Mouse (Mus musculus) urinary bladder, postnatal 25 days (tissue): ENCODE measurements at regions not wholly inside any gene's neighbourhood (a gene's known extent, or its start where the extent isn't known, plus 50 kb on each side); places are given as distances from the start of the nearest gene placed in this dataset.
"Not testable (repeated sequence)": the region's sequence is repeated elsewhere in the genome, so short reads cannot be mapped to it uniquely, and the experiment has no call there.

Experiments used
- DNase-seq: peaks from one replicate; pipeline ENCODE4 v3.0.0; 2022; ENCODE audit warnings: low spot score

DNA sequence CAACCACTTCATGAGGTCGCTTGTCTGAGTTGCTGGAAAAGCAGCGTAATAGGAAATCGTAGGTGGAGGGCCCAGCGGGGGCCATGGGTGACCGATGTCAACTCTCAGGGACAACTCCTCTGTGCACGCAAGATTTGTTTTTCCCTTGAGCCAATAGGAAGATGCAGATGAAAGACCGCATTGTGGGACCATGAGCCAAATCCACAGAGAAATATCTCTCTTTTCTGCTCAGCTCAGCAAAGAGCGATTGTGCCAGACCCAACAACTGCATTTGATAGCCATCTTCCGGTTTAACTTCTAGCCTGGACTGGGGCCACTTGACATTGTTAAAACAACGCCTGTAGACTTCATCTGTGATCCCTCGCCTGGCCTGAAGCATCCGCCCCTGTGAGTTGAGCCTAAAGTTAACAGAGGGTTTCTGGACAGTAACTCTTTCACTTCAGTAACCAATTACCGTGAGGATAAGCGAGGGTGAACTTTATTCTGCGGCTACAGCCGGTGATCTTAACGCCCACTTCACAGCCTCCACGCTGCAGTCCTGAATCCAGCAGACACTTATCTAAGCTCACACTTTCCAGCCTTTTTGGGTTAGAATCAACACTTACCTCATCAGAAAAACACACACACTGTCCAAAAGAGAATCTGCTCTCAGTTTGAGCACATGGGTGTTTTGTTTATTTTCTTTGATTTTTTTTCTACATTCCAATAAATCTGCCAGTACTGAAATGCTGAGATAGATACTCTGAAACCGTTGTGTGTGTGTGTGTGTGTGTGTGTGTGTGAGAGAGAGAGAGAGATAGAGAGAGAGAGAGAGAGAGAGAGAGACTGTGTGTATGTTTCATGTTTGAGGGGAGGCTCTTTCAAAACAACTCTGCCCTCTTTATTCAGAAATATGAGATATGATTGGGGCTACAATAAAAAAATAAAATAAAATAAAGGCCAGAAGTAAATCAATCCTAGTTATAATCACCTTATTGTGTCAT lies 111.9 kb downstream of the Tomm20 start:
- DNase-seq, result no peak

DNA sequence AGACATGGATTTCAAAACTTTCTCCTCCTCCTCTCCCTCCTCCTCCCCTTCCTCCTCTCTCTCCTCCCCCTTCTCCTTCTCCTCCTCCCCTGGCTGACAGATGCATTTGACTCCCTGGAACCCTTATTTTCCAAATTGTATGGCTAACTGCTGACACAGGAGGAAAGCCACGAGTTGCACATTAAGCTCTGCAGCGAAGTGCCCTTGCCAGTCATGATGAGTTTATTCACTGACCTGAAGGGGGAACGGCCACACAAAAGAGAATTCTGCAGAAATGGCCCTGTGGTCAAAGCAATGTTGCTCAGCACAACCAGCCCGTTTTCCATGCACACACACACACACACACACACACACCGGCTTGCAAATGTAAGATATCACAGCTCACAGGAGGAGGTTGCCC lies 112.6 kb downstream of the Tomm20 start:
- DNase-seq, result no peak

DNA sequence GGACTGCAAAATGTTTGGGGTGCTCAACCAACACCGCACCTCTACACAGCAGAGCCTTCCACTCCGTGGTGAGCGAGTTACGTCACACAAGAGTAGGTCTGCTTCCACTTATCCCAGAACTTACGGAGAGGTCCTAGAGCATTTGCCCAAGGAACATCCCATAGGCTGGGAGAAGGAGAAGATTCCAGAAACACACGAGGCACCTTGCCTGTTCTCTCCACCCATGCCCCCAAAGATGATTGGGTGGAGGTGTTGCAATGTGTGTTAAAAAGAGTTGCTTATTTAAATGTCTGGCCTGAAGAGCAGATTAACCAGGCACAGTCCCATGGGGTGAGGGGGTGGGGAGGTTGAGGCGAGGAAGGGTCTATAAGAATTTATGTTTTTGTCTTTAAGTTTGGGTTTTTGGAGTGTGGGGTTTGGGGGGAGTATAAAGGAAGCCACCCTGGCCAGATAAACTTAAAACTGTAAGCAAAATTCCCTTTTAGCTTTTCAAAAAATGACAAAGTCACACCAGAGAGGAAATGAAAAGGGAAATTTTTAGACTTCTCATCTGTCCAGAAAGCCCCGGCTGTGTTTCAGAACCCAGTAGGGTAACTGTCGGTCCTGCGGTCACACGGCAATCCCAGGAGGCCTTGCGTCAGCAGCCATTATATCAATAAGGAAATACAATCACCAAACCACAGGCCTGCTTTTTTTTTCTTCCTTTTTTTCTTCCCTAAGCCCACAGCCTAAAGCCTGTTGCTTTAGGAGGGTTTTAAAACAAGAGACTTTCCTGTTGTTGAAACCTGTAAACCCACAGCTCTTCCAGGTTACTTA lies 113.3 kb downstream of the Tomm20 start:
- no peak for DNase-seq

DNA sequence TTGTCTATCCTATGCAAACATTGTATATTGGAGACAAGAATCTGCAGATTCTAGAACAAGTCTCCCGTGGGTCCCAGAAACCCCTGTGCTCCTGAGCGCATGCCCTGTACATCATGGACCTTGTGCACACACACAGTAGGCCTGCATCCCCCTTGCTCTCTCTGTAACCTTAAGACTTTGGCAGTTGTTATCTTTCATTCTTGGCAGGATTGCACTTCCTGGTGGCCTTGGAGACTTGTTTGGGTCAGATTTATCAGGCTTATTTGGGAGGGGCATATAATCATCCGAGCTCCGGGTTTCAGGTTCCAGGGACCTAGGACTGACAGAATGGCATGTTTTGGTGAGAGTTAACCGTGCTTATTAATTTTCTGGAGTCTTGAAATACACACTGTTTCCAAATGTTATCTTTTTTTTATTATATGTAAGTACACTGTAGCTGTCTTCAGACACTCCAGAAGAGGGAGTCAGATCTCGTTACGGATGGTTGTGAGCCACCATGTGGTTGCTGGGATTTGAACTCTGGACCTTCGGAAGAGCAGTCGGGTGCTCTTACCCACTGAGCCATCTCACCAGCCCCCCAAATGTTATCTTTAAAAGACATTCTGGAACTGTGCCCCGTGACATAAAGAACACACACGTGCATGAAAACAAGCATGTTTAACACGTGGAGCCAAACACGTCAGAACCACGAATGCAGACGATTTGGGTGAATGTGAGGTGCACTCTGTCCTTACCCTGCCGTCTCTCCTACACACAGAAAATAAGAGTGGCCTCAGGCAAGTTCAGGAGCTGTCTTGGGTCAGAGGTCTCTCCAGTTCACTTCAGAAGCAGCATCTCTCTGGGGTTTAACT lies 114.1 kb downstream of the Tomm20 start:
- no peak for DNase-seq

DNA sequence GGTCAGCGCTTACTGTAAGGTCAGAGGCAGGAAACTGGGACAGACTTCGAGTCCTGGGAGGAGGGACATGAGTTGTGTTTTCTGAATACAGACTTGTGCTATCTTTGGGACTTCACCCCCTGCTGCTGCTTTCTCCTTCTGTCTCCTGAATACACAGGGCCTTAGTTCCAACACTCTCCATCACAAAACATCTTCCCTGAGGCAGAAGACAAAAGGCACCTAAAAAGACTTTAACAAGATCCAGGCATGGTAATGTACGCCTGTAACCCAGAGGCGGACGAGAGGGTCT lies 115.5 kb downstream of the Tomm20 start:
- DNase-seq, result no peak

DNA sequence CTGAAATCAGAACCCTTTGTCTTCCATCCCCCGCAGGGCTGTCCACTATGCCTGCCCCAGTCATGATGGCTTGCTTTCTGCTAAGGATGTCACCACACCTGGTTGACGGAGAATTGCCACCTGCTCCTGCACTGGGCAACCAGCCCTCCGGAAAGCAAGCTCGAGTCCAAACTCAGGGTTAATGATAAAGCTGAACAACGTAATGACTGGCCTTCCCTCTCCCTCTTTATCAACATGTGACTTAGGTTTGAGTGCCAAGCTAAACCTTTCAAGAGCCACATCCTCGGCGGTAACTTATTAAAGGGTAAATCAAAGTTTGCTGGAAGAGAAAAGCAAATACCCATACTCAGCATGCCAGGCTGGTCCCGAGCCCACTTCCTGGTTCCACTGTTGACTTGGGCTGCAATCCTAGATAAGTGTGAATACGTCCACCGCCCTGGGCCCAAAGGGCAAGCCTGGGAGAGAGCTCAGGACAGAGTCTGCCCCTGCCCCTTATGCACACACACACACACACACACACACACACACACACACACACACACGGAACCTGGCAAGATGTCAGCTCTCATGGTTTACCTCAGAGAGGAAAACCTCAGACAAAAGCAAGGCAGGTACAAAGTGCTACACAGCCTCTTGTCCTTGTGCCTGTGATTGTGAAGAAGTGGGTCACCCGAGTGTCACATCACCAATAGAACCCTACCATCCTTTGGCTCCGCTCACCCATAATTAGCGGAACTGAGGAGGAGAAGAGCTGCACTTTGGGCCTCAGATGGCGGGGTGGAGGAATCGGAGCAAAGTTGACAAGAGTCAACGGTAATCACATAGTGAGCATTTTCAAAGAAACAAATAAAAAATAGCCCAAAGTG lies 116.0 kb downstream of the Tomm20 start:
- no peak for DNase-seq

DNA sequence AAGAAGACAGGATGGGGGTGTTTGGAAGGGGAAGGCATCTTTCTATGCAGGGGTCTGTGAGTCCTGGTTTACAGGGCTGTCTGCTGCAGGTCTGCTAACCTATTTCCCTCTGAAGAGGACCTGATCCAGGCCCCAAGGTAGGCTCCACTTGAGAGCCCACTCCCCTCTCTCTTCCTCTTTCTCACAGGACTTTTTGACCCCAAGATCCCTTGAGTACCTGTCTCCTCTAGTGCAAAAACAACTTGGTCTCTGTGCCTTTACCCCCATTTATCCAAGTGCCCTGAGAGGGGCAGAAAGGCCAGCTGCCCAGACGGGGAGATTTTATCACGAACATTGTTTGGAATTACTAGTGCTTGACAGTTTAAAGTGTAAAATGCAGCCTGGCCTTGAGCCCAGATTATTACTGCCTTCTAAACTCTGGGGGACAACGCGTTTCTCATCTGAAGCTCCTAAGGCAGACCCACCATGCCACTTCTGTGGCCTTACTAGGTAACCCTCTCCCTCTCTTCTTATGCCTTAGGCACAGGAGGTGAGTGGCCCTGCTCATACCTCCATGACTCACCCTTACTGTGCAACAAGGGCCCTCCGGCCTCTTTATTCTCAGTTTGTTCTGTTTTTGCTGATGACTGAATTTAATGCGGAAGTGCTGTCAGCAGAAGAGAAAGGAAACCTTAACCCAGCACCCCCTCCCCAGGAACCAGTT lies 117.8 kb downstream of the Tomm20 start:
- DNase-seq, result no peak

DNA sequence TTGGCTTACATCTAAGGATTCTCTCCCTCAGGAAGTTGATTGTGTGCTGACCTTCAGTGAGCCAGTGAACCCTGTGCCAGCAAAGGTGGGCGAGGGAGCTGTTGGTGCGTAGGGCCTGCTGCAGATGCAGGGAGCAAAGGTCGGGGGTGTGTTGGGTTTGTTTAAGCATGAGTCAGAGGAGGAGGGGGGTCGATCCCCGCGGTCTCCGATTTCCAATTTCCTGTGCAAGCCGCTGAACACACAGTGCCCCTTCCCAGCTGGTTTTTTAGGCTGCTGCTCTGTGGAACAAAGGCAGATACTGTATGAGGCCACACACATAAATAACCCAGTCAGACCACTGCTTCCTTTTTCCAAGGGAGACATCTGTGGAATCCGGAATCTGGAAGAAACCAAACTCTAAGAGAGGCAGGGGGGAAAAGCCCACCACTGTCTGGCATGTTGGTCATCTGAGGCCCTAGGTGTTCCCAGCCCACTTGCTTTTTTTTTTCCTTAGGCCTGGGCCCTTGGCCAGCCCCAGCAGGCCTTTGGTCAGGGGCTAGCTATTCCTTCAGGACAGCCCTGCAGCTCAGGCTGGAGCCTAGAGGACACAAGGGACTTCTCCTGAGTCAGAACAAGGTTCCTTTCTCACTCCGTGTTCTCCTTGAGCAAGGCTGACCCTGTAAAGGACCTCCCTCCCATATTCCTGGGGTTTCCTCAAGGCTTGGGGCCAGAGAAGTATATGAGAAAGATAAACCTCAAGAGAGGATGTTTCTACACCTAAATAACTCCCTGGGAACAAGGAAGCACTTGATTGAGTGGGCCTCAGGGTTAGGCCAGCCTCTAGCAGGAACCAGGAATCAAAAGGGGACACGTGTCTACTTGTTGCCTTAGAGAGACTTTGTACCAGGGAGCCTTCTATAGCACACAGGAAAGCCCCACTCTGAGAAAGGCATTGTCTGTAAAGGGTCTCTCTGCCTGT lies 119.0 kb downstream of the Tomm20 start:
- DNase-seq, result no peak

DNA sequence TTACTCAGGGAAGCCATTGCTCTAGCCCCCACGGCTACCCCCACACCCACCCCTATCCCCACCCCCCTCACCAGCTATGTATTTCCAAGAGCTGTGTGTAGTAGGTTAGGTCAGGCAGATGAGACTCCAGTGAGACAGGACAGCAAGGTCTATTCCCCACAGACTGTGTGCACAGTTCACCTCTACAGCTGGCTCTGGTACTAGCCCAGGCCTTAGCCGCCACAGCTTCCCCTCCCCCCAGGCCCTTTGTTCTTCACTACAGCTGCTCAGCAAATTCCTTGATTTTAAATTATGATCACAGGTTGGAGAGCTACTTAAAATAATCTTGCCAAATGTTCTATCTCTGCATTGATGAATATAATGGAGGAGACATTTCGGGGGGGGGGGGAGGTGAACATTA lies 119.8 kb downstream of the Tomm20 start:
- DNase-seq, result no peak

DNA sequence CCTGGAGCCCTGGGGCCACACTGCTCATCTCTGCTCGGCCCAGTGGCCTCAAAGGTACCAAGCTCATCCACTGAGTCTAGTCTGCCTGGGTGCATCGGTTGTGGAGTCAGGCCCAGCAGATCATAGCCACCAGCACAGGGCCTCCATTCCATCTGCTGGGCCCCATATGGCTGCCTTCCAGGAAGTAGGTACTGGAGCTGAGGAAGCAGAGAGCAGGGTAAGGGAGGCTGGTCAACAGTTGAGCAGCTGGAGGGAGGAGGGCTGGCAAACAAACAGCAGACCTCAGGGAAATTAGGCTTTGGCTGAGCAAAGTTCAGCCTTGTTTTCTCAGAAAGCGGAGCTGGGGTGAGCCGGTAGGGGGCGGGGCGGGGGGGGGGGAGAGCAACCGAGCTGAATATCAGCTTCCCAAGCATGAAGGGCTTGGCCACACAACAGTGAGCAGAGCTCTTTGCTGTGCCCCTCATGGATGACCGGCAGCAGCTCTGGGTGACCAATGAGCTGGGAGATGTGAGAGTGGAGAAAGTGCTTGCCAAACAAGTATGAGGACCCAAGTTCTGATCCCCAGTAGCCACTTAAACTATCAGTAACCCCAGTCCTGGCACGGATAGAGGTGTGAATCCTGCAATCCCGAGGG lies 121.0 kb downstream of the Tomm20 start:
- no peak for DNase-seq

DNA sequence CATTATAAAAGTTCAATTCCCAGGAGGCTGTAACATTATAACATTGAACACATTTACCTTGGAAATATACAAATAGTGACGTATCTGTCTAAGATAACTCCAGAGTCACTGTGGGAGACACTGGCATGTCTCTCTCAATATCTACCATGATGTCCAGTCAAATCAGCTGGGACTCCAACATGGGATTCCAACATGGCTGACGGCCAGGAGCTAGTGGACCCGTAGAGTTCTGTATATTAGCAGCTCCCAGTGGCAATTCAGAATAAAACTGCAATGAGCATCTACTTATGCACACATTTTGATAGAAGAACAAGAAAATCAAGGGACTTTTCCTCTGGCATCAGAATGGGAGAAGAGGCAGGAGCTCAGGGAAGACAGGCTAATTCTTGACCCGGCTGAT lies 123.4 kb downstream of the Tomm20 start:
- no peak for DNase-seq

DNA sequence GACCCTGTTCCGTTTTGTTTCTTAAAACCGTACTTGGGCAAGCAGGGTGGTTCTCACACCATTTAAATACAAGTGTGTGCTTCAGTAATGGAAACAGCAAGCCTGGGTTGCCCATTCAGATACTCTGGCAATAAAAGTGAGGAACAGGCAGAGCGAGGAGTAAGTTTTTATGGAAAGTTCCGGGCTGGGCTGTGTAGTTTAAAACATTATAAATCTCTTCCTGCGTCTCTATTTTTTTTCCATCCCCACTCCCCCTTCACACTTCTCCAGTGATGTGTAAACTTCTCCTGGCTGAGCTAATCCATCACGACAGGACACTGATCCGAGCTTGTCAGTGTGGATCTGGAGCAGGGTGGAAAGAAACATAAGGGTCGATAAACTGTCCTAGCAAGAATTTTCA lies 124.4 kb downstream of the Tomm20 start:
- DNase-seq, result no peak

DNA sequence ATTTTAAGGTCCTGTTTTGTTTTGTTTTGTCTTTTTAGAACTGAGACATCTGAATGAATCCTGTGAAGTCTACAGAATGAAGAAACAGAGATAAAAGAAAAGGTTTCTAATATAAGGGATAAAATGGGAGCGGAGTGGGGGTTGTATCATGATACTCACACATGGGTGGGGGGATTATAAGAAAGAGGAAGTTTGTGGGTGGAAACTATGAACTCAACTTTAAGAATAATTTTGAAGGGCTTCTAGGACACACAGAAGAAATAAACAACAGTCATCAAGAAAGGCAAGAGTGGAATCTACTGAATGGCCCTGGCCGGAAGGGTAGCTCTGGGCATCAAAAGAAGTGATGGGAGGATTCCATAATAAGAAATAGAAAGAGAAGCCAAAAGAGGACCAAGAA lies 125.1 kb downstream of the Tomm20 start:
- no peak for DNase-seq

DNA sequence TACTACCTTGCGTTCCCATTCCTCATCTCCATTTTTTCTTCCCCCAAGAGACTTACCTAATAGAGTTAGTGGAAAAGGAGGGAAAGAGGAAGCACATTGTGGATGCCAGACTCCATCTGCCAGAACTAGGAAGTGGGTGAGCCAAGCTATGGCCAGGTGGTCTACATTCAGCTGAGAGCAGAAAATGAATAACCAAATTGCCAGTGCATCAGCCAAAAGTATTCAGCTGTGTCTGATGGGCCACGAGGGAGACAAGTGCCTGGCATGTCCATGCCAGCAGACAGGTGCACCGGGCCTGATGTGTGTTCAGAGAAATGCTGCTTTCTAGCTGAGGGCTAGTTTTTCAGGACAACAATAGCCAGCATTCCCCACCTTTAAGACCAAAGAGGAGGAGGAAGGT lies 126.4 kb downstream of the Tomm20 start:
- no peak for DNase-seq

DNA sequence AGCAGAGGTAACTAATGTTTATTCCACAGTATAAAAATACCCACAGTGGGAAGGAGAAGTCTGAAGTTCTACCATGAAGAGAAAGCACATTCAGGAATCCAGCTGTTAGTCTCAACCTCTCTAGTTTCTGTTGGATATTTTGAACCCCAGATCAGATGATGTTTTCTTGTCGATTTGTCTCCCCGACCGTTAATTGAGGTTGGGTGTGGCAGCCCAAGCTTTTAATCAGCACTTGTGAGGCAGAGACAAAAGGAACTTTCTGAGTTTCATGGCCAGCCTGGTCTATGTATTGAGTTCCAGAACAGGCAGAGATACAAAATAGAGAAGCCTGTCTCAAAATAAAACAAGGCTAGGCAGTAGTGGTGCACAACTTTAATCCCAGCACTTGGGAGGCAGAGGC lies 129.5 kb downstream of the Tomm20 start:
- no peak for DNase-seq

DNA sequence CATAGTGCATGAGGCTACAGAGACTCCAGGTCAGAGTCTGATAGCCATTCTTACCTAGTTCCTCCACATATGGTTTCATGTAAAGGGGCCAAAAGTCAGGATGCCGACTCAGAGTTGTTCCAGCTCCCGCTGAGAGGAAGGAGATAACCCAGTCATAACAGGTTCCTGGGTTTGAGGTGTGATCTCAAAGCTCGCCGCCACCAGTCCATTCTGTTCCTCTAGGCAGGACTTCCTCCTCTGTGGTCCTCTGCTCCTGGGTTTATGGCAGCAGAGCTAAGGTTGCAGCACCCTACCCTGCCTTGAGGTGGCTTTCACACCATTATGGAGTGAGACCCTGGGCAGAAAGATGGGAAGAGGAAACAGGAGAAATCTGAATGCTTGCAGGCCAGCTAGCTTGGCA lies 131.2 kb downstream of the Tomm20 start:
- DNase-seq, result no peak

DNA sequence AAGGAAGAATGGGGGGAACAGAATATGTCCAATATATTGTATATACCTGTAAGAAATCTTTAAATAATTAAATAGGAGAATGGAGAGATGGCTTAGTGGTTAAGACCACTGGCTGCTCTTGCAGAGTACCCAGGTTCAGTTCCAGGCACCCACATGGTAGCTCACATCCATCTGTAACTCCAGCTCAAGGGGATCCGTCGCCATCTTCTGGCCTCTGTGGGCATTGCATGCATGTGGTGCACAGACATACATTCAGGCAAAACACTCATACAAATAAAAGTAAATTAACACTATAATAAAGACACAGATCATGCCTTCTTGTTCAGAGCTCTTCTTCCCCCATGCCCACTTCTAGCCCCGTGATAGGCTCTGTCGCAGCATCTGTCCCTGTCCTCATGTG lies 132.0 kb downstream of the Tomm20 start:
- DNase-seq, result no peak

DNA sequence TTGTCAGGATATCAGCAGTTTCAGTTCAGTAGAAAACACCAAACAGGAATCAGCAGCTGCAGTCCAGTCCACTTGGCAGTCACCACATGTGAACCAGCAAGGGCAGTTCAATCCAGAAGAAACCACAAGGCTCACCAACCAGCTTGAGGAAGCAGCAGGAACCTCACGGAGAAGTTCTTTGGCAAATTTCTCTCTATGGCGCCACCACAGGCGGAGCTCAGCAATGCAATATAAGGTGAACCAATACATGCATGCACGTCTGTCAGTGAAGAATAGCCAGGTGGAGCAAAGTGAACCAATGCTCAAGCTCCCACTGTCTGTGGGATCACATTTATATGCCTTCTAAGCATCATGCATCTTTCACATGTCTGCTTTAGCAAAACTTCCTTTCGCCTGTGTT lies 132.9 kb downstream of the Tomm20 start:
- DNase-seq, result no peak

DNA sequence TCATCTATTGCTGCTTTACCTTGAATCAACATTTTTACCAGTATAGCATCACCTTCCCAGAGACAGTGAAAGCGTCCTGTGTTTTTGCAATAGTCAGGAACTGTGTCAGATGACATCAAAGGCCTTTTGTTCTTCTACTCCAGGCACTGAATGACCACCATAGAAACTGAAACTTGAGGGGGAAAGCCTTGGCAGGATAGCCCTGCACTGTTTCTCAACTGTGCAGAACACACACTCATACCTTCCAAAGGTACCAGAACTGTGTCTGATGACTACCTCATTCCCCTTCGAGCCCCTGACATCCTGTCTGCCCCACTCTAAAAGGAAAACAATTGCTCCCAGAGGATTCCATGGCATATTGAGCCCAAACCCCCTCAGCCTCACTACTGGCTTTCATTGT lies 134.3 kb downstream of the Tomm20 start:
- DNase-seq, result not testable (repeated sequence)
